Mouse (Mus musculus) Muller cell, postnatal 12 days (primary cell): ENCODE measurements around the gene 6430628N08Rik.
A peak's percentile ranks its signal among the peaks of the same experiment; 100 is the strongest.

ENCODE experiments used
- DNase-seq: peaks from one replicate; pipeline ENCODE4 v3.0.0-alpha.2; 2015; ENCODE audit errors: inconsistent ontology term

Gene 6430628N08Rik

DNA sequence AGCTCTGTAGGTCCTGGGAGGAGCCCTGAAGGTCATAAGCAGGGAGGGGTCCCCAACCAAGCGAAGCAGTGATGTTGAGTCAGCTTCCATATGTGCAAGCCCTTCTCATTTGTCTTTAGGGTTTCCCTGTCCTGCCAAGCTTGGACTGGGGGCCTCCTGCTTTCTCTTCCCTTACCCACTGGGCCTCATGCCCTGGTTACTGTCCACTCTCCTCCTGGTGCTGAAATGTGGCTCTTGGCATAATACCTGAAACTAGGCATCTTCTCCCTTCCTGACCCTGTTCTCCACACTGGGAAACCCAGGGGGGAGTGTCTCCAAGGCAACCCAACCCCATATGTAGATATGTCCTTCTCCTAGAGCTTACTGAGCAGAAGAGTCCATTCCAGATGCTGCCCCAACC lies 3.6 kb upstream of the 6430628N08Rik start:
- DNase-seq = no peak

DNA sequence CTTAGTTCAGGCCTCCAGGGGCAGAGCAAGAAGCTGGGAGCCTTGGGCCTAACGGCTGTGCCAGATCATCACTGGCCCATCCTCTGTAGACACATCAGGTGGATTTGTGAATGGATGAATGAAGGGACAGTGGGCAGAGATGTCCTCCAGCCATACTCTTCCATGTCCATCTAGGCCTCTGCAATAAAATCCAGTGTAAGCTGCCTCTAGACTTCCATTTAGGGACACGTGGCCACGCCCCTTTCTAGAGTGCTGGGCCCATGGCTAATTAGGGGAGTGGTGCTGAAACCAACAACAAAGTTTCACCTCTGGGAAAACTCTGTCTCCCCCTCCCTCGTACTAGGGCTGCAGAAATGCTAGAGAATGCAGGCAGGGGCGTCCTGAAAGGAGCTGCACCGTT lies 399 bp upstream of the 6430628N08Rik start:
- DNase-seq = peak; percentile 24

DNA sequence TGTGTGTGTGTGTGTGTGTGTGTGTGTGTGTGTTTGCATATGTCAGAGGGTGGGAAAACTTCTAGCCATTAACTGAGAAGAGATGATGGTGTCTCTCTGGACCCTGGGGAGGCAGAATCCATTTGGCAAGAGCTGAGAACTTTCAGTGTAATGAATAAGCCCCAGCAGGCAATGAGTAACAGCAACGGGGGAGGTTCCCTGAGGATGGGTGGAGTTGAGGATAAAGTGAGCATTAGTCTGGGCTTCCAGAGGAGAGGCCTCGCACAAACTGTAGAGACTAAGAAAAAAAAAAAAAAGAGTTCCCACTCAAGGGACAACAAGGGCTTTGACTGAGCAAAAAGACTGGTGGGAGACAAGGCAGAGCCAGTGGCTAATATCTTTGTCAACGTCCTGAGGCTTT lies 3.8 kb downstream of the 6430628N08Rik start:
- DNase-seq = no peak

DNA sequence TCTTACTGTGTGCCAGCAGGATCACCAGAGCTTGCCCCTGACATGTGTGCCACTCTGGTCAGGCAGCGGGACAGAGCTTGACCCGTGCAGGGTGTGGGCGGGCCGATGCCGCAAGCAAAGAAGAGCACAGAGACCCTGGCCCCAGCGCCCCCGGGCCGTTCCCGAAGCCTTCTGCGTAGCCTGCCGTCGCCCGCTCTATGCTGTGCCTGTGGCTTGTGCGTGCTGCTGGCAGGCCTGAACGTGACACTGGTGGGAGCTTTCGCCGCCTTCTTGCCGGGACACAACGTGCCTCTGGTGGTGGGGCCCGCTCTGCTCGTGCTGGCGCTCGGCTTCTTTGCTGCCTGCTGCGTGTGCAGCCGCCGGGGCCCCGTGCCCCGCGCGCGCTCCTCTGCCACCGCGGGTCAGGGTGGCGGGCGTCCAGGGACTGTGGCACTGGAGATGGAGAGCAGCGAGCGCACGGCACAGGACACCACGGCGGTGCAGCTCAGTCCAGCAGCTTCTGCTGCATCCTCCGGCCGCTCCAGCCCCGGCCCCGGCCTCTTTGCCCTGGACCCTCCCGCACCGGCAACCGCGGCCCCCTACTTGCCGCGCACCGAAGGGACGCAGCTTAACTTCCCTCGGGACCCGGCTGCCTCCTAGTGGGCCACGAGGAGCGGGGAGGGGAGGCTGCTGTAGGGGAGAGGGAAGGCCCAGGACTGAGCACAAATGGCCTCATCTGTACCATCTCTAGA lies 7.6 kb downstream of the 6430628N08Rik start:
- DNase-seq = peak; percentile 49

- peak; percentile 47 for DNase-seq
Measured at GRCm38 (mm10) chr4:115902816-115903215, 12.4 kb downstream of the 6430628N08Rik start.

- no peak for DNase-seq
Measured at GRCm38 (mm10) chr4:115904375-115904774, 13.9 kb downstream of the 6430628N08Rik start.

DNA sequence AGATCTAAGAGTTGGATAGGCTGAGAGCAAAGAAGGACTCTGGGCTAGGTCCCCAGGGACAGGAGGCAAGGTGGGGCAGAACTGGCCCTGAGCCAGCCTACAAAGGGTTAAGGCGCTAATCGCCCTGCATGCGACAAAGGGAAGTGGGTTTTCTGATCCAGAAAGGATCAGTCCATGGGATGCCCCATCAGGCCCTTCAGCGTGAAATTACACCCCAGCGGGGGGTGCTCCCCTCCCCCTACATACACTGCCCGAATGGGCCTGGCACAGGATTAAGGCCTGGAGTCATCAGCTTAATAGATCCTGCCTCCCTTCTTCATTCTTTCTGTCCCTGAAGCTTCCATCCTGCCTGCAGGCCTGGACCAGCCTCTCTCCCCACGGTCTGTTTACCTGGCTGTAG lies 15.2 kb downstream of the 6430628N08Rik start:
- no peak for DNase-seq

DNA sequence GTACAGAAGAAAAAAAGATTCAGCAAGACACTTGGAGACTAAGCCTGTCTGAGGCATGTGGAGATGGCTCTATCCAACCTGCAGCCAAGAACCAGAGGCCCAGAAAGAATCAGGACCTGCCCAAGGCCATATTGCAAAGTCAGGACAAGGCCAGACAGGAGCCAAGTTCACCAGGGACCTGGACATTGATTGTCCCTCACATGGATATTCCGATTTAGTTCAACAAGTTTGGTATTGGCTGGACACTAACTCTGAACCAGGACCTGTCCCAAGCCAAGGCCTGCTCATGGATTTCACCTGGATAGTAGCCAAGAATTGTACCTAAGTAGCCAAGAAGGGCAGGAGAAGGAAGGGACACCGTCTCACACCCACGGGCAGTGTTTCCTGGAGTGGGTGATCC lies 16.3 kb downstream of the 6430628N08Rik start:
- no peak for DNase-seq

DNA sequence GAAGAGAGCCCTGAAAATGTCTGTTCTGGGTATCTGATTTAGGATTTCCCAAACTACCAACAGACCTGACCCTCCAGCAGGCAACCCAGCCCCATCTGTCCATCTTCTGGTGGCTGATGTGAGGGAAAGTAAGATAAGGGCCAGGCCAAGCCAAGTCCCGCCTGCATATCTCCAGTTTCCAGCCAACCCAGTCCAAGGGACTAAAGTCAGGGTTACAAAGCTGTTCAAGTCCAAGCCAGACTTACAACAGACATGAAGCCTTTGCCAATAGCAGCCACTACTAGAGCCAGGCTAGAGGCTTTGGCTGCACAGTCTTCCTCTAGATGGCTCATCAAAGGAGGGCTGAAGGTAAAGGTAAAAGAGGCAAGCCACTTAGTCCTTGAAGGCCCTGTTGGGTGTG lies 17.5 kb downstream of the 6430628N08Rik start:
- no peak for DNase-seq

DNA sequence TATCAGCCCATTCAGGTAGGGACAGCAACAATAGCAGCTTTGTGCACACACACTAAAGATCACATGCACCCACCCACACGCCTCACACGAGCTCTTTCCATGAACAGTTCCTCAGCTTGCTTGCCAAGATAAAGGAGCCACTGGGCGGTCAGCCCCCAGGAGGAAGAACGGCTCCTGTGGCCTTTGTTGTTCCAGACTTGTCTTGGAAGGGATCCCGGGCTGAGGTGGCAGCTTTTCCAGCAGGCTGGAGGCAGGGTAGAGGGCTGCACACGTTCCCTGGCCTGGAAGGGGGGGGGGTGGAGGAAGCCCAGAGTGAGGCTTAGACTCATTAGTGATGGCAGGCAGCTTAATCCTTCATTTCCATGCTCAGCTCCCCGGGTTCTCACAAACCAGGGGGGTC lies 18.2 kb downstream of the 6430628N08Rik start:
- peak; percentile 79 for DNase-seq

DNA sequence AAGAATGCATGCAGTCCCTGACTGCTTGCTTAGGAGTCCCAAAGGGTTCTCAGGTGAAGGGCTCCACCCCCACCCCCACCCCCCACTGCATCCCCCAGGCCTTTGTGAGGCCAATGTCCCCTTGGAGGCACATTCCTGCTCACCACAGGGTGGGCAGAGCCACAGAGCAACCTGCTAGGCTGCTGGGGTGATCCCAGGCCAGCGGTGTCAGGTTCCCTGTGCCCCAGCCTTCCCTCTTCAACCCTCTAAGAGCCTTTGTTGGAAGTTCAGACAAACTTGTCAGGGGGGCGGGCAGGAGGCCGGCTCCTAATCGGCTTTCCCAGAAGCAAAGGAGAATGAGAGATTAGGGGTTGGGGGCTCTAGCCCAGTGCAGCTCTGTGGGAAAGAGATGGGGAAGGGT lies 21.1 kb downstream of the 6430628N08Rik start:
- DNase-seq = no peak

DNA sequence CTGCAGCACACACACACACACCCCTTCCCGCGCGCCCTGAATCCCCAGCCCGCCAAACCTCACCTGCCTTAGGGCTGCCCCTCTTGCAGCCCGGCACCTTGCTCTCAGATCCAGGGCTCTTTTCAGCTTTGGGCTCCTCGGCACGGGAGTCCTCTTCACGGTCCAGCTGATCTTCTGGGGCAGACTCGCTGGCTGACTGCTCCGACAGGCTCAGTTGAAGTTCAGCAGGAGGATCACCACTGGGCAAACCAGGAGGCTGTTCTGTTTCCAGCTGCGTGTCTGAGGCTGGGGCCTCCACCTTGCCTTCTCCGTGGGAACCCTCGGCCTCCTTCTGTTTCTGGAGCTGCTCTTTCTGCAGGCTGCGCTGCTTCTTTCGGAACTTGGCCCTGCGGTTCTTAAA lies 29.4 kb downstream of the 6430628N08Rik start:
- DNase-seq = no peak

GRCm38 (mm10) chr4:115922688-115923087 lies 32.2 kb downstream of the 6430628N08Rik start:
- no peak for DNase-seq

DNA sequence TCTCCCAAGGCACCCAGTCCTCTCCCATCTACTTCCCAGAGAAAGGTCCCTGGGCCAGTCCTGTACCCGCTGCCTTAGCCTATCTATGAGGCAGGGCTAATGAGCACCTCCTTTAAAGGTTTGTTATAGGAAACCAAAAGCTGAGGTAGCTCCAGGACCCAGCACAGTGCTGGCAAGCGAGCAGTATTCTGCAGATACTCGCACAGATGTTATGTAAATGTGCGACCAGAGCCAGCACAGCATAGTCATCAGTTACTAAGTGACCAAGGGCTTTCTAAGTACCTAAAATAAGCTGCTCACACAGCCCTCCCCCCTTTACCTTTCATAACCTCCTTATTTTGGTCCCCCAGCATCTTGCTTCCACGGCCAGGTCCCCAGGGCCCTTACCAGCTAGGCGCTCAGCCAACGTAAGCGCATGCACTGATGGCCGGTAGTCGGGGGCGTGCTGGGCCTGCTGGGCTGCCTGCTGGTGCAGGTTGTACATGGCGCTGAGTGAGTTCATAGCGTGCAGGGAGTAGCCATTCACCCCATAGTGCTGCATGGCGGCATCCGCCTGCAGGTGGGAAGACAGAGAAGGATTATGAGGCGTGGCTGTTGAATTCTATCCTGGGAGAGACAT lies 32.9 kb downstream of the 6430628N08Rik start:
- DNase-seq = no peak

- no peak for DNase-seq
Measured at GRCm38 (mm10) chr4:115927637-115928036, 37.2 kb downstream of the 6430628N08Rik start.

DNA sequence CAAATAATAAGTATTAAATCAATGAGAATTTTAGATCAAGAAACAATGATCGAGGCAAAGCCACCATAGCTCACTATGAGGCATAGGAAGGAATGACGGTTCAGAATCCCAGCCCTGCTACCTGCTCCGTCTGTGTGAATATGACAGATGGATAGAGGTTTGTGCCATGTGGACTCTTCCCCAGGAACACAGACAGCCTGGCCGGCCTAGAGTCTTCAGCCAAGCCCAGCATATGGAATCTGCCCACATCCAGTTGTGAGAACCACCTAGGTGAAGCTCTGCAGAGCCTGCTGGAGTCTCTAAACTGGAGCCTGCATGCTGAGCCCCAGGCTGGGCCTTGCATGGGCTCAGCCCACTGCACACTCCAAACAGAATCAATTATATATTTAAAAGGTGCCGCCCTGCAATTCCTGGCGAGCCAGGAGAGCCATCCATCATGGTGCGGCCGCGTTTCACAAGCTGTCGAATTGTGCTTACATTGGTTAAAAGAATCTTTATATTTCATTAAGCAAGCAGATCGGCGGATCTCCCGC lies 41.2 kb downstream of the 6430628N08Rik start:
- no peak for DNase-seq

DNA sequence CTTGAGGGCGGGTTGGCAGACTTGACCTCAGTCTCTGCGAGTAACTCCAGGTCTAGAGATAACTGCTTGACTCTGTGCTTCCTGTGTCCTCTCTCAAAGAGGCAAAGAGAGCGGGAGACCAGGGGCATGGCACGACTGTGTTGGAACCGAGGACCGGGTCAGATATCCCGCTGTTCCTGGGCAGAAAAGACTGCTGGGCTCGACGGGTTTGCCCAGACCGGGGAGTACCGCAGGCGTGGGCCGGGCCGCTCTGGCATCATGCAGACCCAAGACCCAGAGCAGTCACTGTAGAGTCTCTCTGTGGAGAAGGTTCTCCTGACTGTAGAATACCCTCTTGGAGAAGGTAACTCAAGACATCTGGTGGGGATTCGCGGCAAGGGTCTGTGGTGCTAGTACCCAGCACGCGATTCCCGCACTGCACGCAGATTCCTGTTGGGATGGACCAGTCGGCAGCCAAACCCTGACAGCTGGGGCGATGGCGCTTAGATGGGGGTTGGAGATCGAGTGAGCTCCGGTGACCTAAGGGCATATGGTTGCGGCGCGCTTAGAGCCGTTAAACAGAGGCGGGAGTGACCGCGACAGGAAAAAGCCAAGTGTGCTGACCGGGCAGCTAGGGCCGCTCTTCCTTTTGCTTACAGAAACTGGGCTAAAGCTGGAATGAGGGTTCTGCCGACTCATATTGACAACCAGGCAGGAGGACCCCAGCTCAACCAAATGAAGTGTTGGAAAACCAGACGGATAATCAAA lies 45.5 kb downstream of the 6430628N08Rik start:
- DNase-seq = peak; percentile 27

GRCm38 (mm10) chr4:115936646-115937045 lies 46.2 kb downstream of the 6430628N08Rik start:
- DNase-seq = peak; percentile 21

- no peak for DNase-seq
Measured at GRCm38 (mm10) chr4:115937061-115937976, 46.9 kb downstream of the 6430628N08Rik start.

DNA sequence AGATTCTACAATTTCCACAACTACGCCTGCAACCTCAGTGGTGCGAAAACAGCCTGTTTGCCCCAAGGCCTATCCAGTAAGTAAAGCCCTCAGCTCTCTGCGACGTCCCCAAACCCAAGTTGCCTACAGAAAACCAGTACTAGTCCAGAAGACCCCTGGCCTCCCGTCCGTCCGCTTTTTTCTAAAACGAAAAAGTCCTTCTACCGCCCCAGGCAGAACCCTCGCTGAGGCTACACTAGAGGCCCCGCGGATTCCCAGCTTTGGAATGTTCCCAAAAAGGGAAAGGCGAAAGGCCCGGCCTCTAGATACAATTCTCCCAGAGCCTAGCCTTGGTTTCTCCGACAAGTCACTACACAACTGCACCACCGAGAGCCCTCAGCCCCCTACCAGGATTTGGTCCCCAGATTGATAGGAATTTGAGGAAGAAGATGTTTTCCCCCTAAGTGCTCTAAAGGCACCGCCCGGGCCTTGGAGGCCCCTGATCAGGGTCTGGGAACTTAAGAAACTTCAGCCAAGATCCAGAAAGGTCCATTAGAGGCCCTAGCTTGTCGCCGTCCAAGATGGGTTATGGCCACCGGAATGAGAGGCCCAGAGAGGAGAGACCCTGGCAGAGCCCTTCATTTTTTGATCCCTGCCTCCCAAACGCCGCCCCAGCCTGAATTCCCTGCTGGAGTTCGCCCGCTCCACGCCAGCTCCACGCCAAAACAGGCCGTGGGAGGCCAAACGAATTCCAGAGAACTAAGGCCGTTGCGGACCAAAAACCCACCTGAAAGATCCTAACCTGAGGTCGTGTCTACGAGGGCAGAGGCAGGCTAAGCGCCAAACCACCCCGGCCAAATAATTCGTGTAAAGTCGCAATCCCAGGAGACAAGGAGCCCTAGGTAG lies 48.1 kb downstream of the 6430628N08Rik start:
- peak; percentile 71 for DNase-seq
